Mouse (Mus musculus) mature B cell (primary cell): ENCODE results near the gene Gm40193.
"Not testable (repeated sequence)": the region's sequence is repeated elsewhere in the genome, so short reads cannot be mapped to it uniquely, and the experiment has no call there.

Experiments
- in situ Hi-C: fragments of 300-500 bp; cut with MboI; formaldehyde crosslinking; loops from 2 replicates; pipeline ENCODE4 v1.14.3; 2019

The Gm40193 gene

GRCm38 (mm10) chr11:70540928-70541327 lies 8.2 kb upstream of the Gm40193 start:
- in situ Hi-C loops: no loop called here

GRCm38 (mm10) chr11:70539877-70540587 lies 7.3 kb upstream of the Gm40193 start, which contains the start of gene Pld2:
TSS of gene Pld2 (plus strand) at chr11:70540064.
- in situ Hi-C loops: no loop called here

- in situ Hi-C loops: no loop called here
Observed at GRCm38 (mm10) chr11:70539423-70539822, 6.7 kb upstream of the Gm40193 start.

GRCm38 (mm10) chr11:70531065-70531464 lies 1.7 kb downstream of the Gm40193 start:
- in situ Hi-C loops: not testable (repeated sequence)

GRCm38 (mm10) chr11:70528610-70529009 lies 4.1 kb downstream of the Gm40193 start:
- in situ Hi-C loops: no loop called here

- in situ Hi-C loops: no loop called here
Observed at GRCm38 (mm10) chr11:70526211-70526610, 6.5 kb downstream of the Gm40193 start.

- in situ Hi-C loops: no loop called here
Observed at GRCm38 (mm10) chr11:70525726-70526125, 7.0 kb downstream of the Gm40193 start.

GRCm38 (mm10) chr11:70525184-70525678 lies 7.5 kb downstream of the Gm40193 start, which contains the start of gene Psmb6:
TSS of gene Psmb6 (plus strand) at chr11:70525367.
- in situ Hi-C loops: no loop called here

- in situ Hi-C loops: no loop called here
Observed at GRCm38 (mm10) chr11:70524782-70525181, 8.0 kb downstream of the Gm40193 start.

GRCm38 (mm10) chr11:70523306-70523989 lies 9.3 kb downstream of the Gm40193 start:
- in situ Hi-C loops: not testable (repeated sequence)

GRCm38 (mm10) chr11:70520178-70520769 lies 12.5 kb downstream of the Gm40193 start:
- in situ Hi-C loops: no loop called here

- in situ Hi-C loops: loop anchor here (10.0 kb wide), 1 partner anchor 236 kb away; no protein-coding TSS in a partner anchor
Observed at GRCm38 (mm10) chr11:70518923-70519322, 13.8 kb downstream of the Gm40193 start, which contains the start of gene Gltpd2. TSS of gene Gltpd2 (plus strand) at chr11:70519196.

- in situ Hi-C loops: loop anchor here (10.0 kb wide), 1 partner anchor 236 kb away; no protein-coding TSS in a partner anchor
Observed at GRCm38 (mm10) chr11:70518436-70518835, 14.3 kb downstream of the Gm40193 start.

- in situ Hi-C loops: loop anchor here (10.0 kb wide), 1 partner anchor 238 kb away; no protein-coding TSS in a partner anchor
Observed at GRCm38 (mm10) chr11:70516352-70516751, 16.4 kb downstream of the Gm40193 start.

GRCm38 (mm10) chr11:70514288-70514687 lies 18.5 kb downstream of the Gm40193 start, which contains the start of gene Vmo1:
TSS of gene Vmo1 (minus strand) at chr11:70514616.
- in situ Hi-C loops: loop anchor here (10.0 kb wide), 1 partner anchor 241 kb away; no protein-coding TSS in a partner anchor

- in situ Hi-C loops: loop anchor here (10.0 kb wide), 1 partner anchor 241 kb away; no protein-coding TSS in a partner anchor
Observed at GRCm38 (mm10) chr11:70513520-70513919, 19.2 kb downstream of the Gm40193 start.

- in situ Hi-C loops: loop anchor here (10.0 kb wide), 1 partner anchor 242 kb away; no protein-coding TSS in a partner anchor
Observed at GRCm38 (mm10) chr11:70512709-70513342, 19.9 kb downstream of the Gm40193 start.

GRCm38 (mm10) chr11:70511825-70512224 lies 20.9 kb downstream of the Gm40193 start:
- in situ Hi-C loops: loop anchor here (10.0 kb wide), 1 partner anchor 243 kb away; no protein-coding TSS in a partner anchor

GRCm38 (mm10) chr11:70511242-70511641 lies 21.5 kb downstream of the Gm40193 start:
- in situ Hi-C loops: loop anchor here (10.0 kb wide), 1 partner anchor 244 kb away; no protein-coding TSS in a partner anchor

- in situ Hi-C loops: loop anchor here (10.0 kb wide), 1 partner anchor 245 kb away; no protein-coding TSS in a partner anchor
Observed at GRCm38 (mm10) chr11:70509753-70510564, 22.8 kb downstream of the Gm40193 start.
